Mouse (Mus musculus) kidney, postnatal 4 days (tissue): ENCODE data around the gene Tns3.
"Not testable (repeated sequence)": the region's sequence is repeated elsewhere in the genome, so short reads cannot be mapped to it uniquely, and the experiment has no call there.

Source experiments
- DNase-seq, 2 experiments: peaks; one replicate each; pipeline ENCODE4 v3.0.0; 2021; ENCODE audit warnings: mixed read lengths in 2 of 2

The Tns3 gene

DNA sequence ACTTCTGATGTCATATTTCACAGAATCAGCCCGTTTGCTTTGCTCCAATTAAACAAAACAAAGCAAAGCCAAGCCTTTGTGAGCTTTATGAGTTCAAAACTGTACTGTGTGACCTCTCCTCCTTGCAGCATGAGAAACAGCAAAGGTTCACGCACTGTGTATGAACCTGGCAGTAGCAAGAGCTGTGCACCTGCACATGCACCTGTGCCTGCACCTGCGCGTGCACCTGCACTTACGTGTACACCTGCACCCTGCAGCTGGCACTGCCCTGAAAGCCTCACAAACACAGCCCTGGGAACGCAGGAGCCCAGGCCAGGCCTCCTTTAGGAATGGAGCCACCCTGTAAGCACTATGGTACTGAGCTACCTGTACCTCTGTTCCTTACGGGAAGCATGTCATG is 91.6 kb downstream of the Tns3 start:
- DNase-seq = no peak

- peak; percentile 29 to 57 for DNase-seq
Measured at GRCm38 (mm10) chr11:8569232-8570028, 94.9 kb downstream of the Tns3 start.

GRCm38 (mm10) chr11:8568829-8569228 is 95.5 kb downstream of the Tns3 start:
- no peak for DNase-seq

GRCm38 (mm10) chr11:8566250-8566853 is 98.0 kb downstream of the Tns3 start:
- DNase-seq = no peak

DNA sequence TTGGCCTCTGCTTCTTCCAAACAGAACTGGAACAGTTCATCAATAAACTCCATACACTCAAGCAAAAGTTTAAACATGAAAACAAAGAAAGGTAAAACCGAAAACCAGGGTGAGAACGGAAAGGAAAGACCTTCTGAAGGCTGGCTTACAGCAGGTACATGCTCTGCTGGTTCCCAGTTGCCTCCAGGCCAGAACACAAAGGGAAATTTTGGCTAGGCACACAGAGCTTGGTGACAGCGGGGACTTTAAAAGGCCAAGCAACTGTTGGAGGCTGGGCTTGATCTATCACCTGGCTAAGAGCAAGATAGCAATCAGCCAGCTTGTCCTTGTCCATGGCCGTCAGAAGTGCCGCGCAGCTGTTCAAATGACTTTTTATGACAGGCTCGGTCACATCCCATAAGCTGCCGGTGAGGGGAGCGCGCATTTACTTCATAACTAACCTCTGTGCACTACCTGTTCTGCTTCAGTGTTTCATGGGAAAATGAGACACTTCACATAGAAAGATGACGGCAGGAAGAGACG is 105.5 kb downstream of the Tns3 start:
- no peak for DNase-seq

DNA sequence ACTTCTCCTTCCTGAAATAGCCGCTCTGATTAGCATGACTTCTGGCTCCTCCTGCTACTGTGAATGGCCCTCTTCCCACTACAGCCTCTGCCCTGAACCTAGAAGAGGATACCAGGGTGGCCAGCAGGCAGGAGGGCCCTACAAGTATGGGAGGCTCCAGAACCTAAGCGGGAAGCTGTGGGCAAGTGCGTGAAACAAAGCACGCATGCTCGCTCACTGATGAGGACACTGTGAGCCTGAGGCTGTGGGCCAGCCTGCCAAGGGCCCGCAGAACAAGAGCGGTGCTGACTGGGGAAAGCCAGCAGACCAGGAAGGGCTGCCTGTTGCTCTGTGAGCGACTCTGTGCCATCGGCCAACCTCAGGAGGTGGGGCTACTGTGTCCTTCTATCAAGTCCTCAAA is 106.1 kb downstream of the Tns3 start:
- peak; percentile 43 to 62 for DNase-seq

DNA sequence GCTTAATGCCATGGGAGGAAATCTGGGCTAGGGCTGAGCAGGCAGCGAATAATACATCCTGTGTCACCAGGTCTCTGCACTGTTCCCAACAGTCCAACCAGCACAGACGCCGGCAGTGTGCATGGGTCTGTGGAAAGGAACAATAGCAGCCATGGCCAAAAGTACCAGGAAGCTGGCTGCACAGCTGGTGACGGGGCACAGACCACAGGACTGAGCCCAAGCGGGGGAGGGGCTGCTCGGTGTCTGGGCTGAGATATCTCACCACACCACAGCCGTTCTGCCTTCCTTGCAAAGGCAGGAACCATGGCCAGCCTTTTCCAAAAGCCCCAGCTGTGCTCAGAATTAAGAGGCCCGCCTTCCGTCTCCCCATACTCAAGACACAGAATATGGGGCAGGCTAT is 107.3 kb downstream of the Tns3 start:
- peak; percentile 66 to 71 for DNase-seq

DNA sequence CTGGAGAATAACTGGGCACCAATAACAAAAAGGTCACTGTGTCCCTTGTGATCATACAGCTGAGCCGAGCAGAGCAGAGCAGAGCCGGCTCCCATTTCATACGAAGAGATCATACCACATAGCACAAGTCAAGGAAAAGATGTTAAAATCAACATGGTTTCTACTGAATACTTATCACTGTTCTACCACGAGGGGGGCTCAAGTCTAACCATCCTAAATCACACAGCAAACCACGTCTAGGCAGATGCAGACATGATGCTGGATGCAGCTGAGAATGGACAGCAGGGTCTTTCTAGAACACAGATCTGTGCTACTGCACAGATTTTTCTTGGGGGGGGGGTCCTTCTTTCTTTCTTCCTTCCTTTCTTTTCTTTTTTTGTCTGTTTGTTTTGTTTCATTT is 112.6 kb downstream of the Tns3 start:
- no peak for DNase-seq

DNA sequence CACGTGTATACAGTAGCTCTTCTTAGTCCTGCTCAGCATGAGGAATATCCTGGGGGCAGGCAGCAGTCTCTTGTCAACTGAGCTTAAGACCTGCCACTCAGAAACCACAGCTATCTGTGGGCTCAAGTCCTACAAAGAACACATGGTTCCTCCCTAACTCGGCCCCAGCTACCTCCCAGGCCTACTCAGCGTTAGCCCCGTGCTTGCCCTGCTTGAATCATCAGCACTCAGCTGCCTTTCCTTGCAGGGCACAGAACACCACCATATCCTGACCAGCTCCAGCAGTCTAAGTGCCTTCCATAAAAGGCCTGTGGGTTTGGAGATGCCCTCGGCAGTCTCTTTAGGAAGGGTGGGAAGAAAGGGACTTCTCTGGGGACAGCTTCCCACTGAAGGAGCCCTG is 116.7 kb downstream of the Tns3 start:
- no peak for DNase-seq

DNA sequence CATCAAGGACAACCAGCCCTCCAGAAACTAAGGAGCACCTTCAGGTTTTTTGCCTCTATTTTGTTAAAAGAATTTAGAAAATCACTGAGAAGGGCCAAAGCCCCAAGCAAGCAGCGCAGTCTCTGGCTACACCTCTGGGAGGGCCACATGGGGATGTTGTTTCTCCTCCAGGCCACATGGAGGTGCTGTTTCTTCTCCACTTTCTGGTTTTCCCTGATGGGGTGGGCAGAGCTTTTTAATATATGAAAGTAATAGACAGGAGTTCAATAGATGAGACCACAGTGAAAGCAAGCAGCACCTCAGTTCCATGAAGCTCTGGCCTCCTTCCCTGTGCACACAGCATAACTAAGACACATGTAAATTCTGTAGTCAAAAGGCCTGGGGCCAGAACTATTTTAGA is 118.5 kb downstream of the Tns3 start:
- peak in 1 of 2 experiments; percentile 41 for DNase-seq

DNA sequence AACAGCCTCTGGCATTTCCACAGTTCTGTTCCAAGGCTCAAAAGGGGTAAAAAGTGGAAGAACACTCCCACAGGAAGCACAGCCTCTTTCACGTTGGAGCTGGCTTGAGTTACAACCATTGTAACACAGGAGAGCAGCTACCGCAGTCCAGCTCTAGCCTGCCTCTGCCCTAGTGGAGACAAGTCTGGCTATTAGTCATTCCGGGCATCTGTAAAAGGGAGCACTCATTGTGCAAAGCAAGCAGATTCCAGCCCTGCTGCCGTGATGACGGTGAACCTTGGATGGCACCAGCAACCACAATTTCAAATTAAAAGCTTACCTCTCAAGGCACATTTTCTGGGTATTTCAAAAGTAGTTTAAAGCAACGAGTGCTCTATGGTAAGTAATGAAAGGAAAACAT is 120.0 kb downstream of the Tns3 start:
- DNase-seq = peak in 1 of 2 experiments; percentile 43

DNA sequence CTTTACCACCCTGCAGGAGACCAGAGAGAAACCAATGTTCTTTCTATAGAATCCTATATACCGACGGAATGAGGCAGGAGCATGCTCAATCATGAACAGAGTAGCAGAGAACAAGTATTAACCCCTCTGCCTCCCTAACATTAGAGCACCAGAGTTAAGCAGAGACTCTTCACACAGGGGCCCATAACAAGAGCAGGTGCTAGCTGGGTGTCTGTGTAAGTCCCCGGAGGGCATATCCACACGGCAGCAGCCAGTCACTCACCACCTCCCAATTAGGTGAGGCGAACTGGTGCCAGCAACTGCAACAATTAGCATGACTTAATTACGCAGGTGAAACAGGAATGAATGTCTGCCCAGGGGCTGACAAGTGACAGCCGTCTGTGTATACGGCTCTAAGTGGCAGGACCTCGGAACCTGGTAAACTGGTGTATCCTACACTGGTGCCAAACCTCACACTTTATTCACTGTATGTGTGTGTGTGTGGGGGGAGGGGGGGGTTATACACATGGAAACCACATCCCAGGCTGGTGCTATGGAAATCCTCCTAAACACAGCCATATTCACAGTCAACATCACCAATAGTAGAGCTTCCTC is 123.0 kb downstream of the Tns3 start:
- DNase-seq = no peak

GRCm38 (mm10) chr11:8539593-8540265 is 124.6 kb downstream of the Tns3 start:
- peak in 1 of 2 experiments; percentile 34 for DNase-seq

- peak; percentile 58 to 74 for DNase-seq
Measured at GRCm38 (mm10) chr11:8537013-8537614, 127.2 kb downstream of the Tns3 start.

DNA sequence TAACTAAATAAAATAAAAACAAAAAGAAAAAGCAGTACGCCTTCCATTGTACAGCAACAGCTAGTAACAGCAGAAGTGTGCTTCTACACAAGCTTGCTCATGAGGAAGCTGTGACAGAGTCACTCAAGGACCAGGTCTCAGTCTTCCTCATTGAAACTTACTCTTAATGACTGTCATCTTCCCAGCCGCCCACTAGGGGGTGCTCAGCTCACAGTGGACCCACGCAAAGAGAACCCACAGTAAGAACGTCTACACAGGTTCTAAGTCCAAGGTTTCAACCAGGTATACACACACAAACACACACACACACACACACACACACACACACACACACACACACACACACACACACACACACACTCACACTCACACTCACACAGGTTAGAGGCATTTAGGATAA is 129.4 kb downstream of the Tns3 start:
- peak; percentile 83 for DNase-seq

DNA sequence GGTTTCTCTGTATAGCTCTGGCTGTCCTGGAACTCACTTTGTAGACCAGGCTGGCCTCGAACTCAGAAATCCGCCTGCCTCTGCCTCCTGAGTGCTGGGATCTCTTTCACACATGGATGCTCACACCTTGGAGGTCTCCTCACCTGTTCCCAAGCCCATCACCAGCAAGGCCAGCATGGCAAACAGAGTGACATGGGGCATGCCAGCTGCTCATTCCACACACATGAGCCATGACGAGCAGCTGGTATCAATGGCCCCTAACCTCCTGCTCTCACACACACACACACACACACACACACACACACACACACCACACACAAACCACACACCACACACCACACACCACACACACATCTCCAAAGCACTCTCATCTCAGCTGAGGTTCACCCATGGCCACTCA is 131.6 kb downstream of the Tns3 start:
- DNase-seq = not testable (repeated sequence)

DNA sequence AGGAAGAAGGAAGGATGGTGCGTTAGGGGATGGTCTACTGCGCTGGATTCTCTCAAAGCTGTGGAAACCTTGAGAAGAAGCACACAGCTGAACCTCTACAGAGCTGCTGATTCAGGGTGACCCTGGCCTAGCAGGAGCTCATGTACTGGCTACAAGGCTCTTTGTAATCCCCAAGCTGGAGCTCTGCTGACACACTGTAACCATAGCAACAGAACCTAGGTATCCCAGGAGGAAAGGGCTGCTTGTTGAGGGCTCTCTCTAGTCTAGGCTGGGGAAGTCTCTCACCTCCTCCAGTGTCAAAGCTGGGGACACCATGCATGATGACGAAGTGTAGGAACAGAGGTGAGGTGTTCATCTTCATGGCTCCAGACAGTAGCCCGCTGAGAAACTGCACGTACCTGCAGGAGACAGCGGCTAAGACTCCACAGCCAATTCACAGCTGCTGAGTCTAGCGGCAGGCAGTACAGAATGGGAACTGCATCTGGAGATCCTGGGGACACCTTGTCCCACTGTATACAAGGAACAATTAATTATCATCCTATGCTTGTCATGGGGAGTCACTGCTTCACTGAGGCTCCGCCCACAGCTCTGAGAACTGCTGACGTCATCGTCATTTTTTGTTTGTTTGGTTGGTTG is 132.1 kb downstream of the Tns3 start:
- DNase-seq = no peak

GRCm38 (mm10) chr11:8530506-8530905 is 133.8 kb downstream of the Tns3 start:
- DNase-seq = no peak

GRCm38 (mm10) chr11:8530036-8530435 is 134.3 kb downstream of the Tns3 start:
- no peak for DNase-seq

- no peak for DNase-seq
Measured at GRCm38 (mm10) chr11:8525463-8526145, 138.7 kb downstream of the Tns3 start.

DNA sequence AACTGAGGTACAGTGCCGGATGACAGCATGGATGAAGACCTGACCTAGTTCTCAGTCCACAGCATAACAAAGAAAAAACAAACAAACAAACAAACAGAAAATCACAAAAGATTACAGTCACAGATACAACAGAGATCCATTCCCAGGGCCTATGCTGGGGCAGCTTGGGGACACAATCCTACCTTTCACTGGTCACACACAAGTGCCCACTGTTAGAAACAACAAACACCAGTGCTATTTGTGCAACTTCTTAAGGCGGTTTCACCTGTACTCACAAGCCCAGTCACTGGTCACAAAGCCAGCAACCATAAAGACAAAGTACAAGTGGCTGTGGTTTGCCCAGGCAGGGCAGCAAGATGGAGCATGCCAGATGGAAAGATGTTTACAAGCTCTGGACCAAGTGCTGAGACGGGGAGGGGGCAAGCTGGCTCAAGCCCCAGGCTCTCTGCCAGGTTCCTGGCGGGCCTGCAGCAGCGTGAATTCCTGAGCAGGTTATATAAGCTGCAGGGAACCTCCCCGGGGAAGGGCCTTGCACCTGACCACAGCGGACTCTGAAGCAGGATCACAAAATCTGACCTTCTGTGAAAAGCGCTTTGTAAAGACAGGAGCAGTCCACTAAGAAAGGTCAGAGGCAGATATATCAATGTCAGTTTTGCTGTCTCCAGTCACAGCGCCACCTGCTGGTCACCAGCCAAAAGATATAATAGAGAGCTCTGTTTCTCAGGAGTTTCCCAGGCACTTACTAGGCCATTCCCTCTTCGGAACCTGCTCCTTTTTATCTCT is 140.8 kb downstream of the Tns3 start:
- peak; percentile 89 to 92 for DNase-seq
